Mouse (Mus musculus) ZHBTc4 (cell line): Measurements from ENCODE around the gene Kalrn.

Experiments
- DNase-seq: peaks from one replicate; pipeline ENCODE4 v3.0.0-alpha.2; 2011; ENCODE audit warnings: low read depth, low spot score

The Kalrn gene

GRCm38 (mm10) chr16:34504250-34504649 is 69.1 kb downstream of the Kalrn start:
- DNase-seq, result no peak

- DNase-seq, result no peak
Observed at GRCm38 (mm10) chr16:34502110-34502509, 71.2 kb downstream of the Kalrn start.

- DNase-seq, result no peak
Observed at GRCm38 (mm10) chr16:34494741-34495140, 78.6 kb downstream of the Kalrn start.

GRCm38 (mm10) chr16:34493914-34494313 is 79.4 kb downstream of the Kalrn start:
- no peak for DNase-seq

- no peak for DNase-seq
Observed at GRCm38 (mm10) chr16:34491225-34491624, 82.1 kb downstream of the Kalrn start.

GRCm38 (mm10) chr16:34490506-34490905 is 82.8 kb downstream of the Kalrn start:
- peak; percentile 7 for DNase-seq

GRCm38 (mm10) chr16:34489805-34490325 is 83.5 kb downstream of the Kalrn start:
- no peak for DNase-seq

- DNase-seq, result no peak
Observed at GRCm38 (mm10) chr16:34487823-34488222, 85.5 kb downstream of the Kalrn start.

- no peak for DNase-seq
Observed at GRCm38 (mm10) chr16:34487268-34487667, 86.1 kb downstream of the Kalrn start.

- no peak for DNase-seq
Observed at GRCm38 (mm10) chr16:34485483-34485882, 87.8 kb downstream of the Kalrn start.

- no peak for DNase-seq
Observed at GRCm38 (mm10) chr16:34484921-34485320, 88.4 kb downstream of the Kalrn start.

GRCm38 (mm10) chr16:34484213-34484612 is 89.1 kb downstream of the Kalrn start:
- no peak for DNase-seq

GRCm38 (mm10) chr16:34483716-34484115 is 89.6 kb downstream of the Kalrn start:
- DNase-seq, result no peak

GRCm38 (mm10) chr16:34474741-34475140 is 98.6 kb downstream of the Kalrn start:
- DNase-seq, result no peak

GRCm38 (mm10) chr16:34473891-34474290 is 99.4 kb downstream of the Kalrn start:
- no peak for DNase-seq

- no peak for DNase-seq
Observed at GRCm38 (mm10) chr16:34471441-34471840, 101.9 kb downstream of the Kalrn start.

- DNase-seq, result no peak
Observed at GRCm38 (mm10) chr16:34470343-34470742, 103.0 kb downstream of the Kalrn start.

GRCm38 (mm10) chr16:34469277-34469868 is 104.0 kb downstream of the Kalrn start:
- no peak for DNase-seq

- no peak for DNase-seq
Observed at GRCm38 (mm10) chr16:34466649-34467048, 106.7 kb downstream of the Kalrn start.

- DNase-seq, result no peak
Observed at GRCm38 (mm10) chr16:34456314-34456713, 117.0 kb downstream of the Kalrn start.

GRCm38 (mm10) chr16:34445666-34446065 is 127.7 kb downstream of the Kalrn start:
- DNase-seq, result no peak

- DNase-seq, result no peak
Observed at GRCm38 (mm10) chr16:34441704-34442103, 131.6 kb downstream of the Kalrn start.

GRCm38 (mm10) chr16:34440994-34441414 is 132.3 kb downstream of the Kalrn start:
- DNase-seq, result no peak
